Mouse (Mus musculus) forebrain, embryonic 13.5 days (tissue): ENCODE measurements at regions not wholly inside any gene's neighbourhood (a gene's known extent, or its start where the extent isn't known, plus 50 kb on each side); places are given as distances from the start of the nearest gene placed in this dataset.

ENCODE experiments used
- ATAC-seq: fragments of 200-750 bp; cut with Nextera tagmentation; 2 replicates; pipeline ENCODE4 v1.8.0; 2017
- H3K27ac ChIP-seq: fragments of 300-500 bp; sonication (generic); 2 replicates; pipeline ENCODE4 v1.5.1; 2015; ENCODE audit warnings: inconsistent platforms, mild to moderate bottlenecking, moderate library complexity
- H3K27me3 ChIP-seq: fragments of 300-500 bp; sonication (generic); 2 replicates; pipeline ENCODE4 v1.6.1; 2015; ENCODE audit warnings: mild to moderate bottlenecking, inconsistent platforms
- H3K36me3 ChIP-seq: fragments of 300-500 bp; sonication (generic); 2 replicates; pipeline ENCODE4 v1.6.1; 2015; ENCODE audit warnings: mild to moderate bottlenecking, inconsistent platforms; ENCODE audit not compliant: poor library complexity, severe bottlenecking
- H3K4me1 ChIP-seq: fragments of 300-500 bp; sonication (generic); 2 replicates; pipeline ENCODE4 v1.6.1; 2015; ENCODE audit warnings: inconsistent platforms
- H3K4me2 ChIP-seq: fragments of 300-500 bp; sonication (generic); 2 replicates; pipeline ENCODE4 v1.6.1; 2015; ENCODE audit warnings: inconsistent platforms, mild to moderate bottlenecking, moderate library complexity
- H3K4me3 ChIP-seq: fragments of 300-500 bp; sonication (generic); 2 replicates; pipeline ENCODE4 v1.5.1; 2015; ENCODE audit warnings: mild to moderate bottlenecking, inconsistent platforms
- H3K9ac ChIP-seq: fragments of 300-500 bp; sonication (generic); 2 replicates; pipeline ENCODE4 v1.6.1; 2015; ENCODE audit warnings: mild to moderate bottlenecking, inconsistent platforms
- H3K9me3 ChIP-seq: fragments of 300-500 bp; sonication (generic); replicated peaks from 2 replicates; pipeline ENCODE4 v1.6.1; 2016; ENCODE audit warnings: inconsistent platforms
- WGBS: fragments of 180-500 bp; shearing (Covaris S2); methylation state at CpG from one replicate; pipeline ENCODE4 v1.1.7; 2015; 5-methylcytosine and 5-hydroxymethylcytosine counted together

GRCm38 (mm10) chr6:94835742-94836141 lies 135.8 kb upstream of the Lrig1 start:
- WGBS, result 55% methylated on average over 2 of the region's 2 CpGs
- no peak for ATAC-seq

GRCm38 (mm10) chr6:94834551-94834950 lies 134.6 kb upstream of the Lrig1 start:
- H3K9me3 ChIP-seq, result no peaks in the 10 kb centered on the region
- WGBS, result 19% methylated on average over 1 of the region's 1 CpGs
- no peak overlapping the region for H3K9ac ChIP-seq
- H3K27me3 ChIP-seq, result no peaks in the 10 kb centered on the region
- no peak overlapping the region for H3K27ac ChIP-seq
- H3K4me3 ChIP-seq, result no peak overlapping the region
- no peak for ATAC-seq
- H3K36me3 ChIP-seq, result no peaks in the 10 kb centered on the region
- H3K4me2 ChIP-seq, result no peak overlapping the region
- no peaks in the 10 kb centered on the region for H3K4me1 ChIP-seq

More at GRCm38 (mm10) chr6:94835742-94836141, 135.8 kb upstream of the Lrig1 start:
- H3K9ac ChIP-seq, result no peak overlapping the region
- H3K27me3 ChIP-seq, result no peaks in the 10 kb centered on the region
- H3K36me3 ChIP-seq, result no peaks in the 10 kb centered on the region
- H3K4me2 ChIP-seq, result no peak overlapping the region
- no peaks in the 10 kb centered on the region for H3K4me1 ChIP-seq
- H3K27ac ChIP-seq, result no peak overlapping the region
- H3K9me3 ChIP-seq, result no peaks in the 10 kb centered on the region
- H3K4me3 ChIP-seq, result no peak overlapping the region

DNA sequence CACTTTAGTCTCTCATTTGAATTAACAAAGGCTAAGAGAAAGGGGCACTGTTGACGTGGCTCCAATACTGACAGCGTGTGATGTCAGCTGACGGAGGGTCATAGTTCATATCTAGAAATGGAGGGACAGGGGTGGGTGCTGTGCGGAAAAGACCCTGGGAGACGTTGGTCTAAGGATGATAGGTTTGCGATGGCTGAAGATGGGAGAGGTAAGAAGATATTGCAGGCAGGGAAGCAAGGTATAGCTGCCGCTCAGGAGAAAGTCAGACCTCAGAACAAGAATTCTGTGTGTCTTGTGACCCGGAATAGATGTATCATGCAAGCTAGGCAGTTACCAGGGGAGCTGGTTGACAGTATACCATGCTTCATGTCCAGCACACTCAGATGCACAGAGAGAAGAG lies 130.8 kb upstream of the Lrig1 start:
- Histone ChIP-seq H3K4me2 (no peak overlapping the region), H3K9ac (no peak overlapping the region), H3K36me3 (no peaks in the 10 kb centered on the region), H3K9me3 (no peaks in the 10 kb centered on the region), H3K27ac (no peak overlapping the region), H3K27me3 (no peaks in the 10 kb centered on the region), H3K4me1 (no peaks in the 10 kb centered on the region), H3K4me3 (no peak overlapping the region)
- no peak for ATAC-seq
- 80% methylated on average over 8 of the region's 8 CpGs for WGBS

GRCm38 (mm10) chr6:94829246-94829645 lies 129.3 kb upstream of the Lrig1 start:
- Histone ChIP-seq H3K9ac (no peak overlapping the region), H3K27ac (no peak overlapping the region), H3K27me3 (no peaks in the 10 kb centered on the region), H3K4me2 (no peak overlapping the region), H3K4me1 (no peaks in the 10 kb centered on the region), H3K4me3 (no peak overlapping the region), H3K9me3 (no peaks in the 10 kb centered on the region), H3K36me3 (no peaks in the 10 kb centered on the region)
- WGBS, result 90% methylated on average over 5 of the region's 5 CpGs
- ATAC-seq, result no peak

DNA sequence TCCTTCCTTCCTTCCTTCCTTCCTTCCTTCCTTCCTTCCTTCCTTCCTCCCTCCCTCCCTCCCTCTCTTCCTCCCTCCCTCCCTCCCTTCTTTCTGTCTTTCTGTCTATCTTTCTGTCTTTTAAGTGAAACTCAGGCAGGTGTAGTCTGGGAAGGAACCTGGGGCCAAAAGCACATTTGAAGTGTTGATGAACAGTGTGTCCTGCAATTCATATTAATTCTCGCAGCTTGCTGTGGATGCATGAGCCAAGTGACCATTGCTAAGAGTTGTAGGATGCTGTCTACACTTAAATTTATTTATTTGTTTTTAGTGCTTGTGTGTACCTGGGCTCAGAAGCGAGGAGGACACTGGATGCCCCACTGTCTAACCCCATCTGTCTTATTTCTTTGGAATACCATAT lies 126.7 kb upstream of the Lrig1 start:
- 85% methylated on average over 2 of the region's 2 CpGs for WGBS
- no peak for ATAC-seq
- H3K36me3 ChIP-seq, result no peaks in the 10 kb centered on the region
- H3K4me1 ChIP-seq, result no peaks in the 10 kb centered on the region
- no peak overlapping the region for H3K9ac ChIP-seq
- H3K27ac ChIP-seq, result no peak overlapping the region
- H3K9me3 ChIP-seq, result no peaks in the 10 kb centered on the region
- H3K4me3 ChIP-seq, result no peak overlapping the region
- no peaks in the 10 kb centered on the region for H3K27me3 ChIP-seq
- H3K4me2 ChIP-seq, result no peak overlapping the region

GRCm38 (mm10) chr6:94818220-94818619 lies 118.3 kb upstream of the Lrig1 start:
- no peak overlapping the region for H3K4me2 ChIP-seq
- 66% methylated on average over 6 of the region's 6 CpGs for WGBS
- H3K27me3 ChIP-seq, result no peaks in the 10 kb centered on the region
- H3K9ac ChIP-seq, result no peak overlapping the region
- no peak overlapping the region for H3K27ac ChIP-seq
- H3K4me1 ChIP-seq, result no peaks in the 10 kb centered on the region
- no peaks in the 10 kb centered on the region for H3K9me3 ChIP-seq
- no peak for ATAC-seq
- no peak overlapping the region for H3K4me3 ChIP-seq
- no peaks in the 10 kb centered on the region for H3K36me3 ChIP-seq

- H3K4me3 ChIP-seq, result no peak overlapping the region
- ATAC-seq, result no peak
- peaks cover 5% of the 10 kb centered on the region for H3K4me1 ChIP-seq
- H3K36me3 ChIP-seq, result no peaks in the 10 kb centered on the region
- H3K9ac ChIP-seq, result no peak overlapping the region
- no peaks in the 10 kb centered on the region for H3K27me3 ChIP-seq
- no peaks in the 10 kb centered on the region for H3K9me3 ChIP-seq
- no peak overlapping the region for H3K27ac ChIP-seq
- WGBS, result 64% methylated on average over 5 of the region's 5 CpGs
- no peak overlapping the region for H3K4me2 ChIP-seq
Observed at GRCm38 (mm10) chr6:94816161-94816560, 116.2 kb upstream of the Lrig1 start.

DNA sequence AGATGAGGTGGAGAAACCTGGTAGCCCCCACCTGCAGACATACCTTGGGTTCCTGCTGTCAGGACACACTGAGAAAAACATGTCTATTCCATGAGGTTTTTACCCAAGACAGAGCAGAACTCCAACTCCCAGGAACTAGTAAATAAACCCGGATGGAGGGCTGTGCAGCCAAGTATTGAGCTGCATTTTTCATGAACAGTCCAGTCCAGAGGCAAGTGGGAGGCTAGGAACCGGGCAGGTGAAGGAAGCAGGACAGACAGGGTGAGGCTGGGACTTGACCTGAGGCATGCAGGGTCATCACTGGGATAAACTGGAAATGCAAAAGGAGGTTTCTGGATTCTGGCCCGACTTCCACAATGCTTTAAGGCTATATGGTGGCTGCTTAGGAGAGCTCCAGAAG lies 114.8 kb upstream of the Lrig1 start:
- ATAC-seq, result no peak
- Histone ChIP-seq H3K36me3 (no peaks in the 10 kb centered on the region), H3K9me3 (no peaks in the 10 kb centered on the region), H3K4me1 (peaks cover 5% of the 10 kb centered on the region), H3K9ac (no peak overlapping the region), H3K4me2 (no peak overlapping the region), H3K27me3 (no peaks in the 10 kb centered on the region), H3K4me3 (no peak overlapping the region), H3K27ac (no peak overlapping the region)
- WGBS, result 73% methylated on average over 3 of the region's 3 CpGs

- Histone ChIP-seq H3K27me3 (no peaks in the 10 kb centered on the region), H3K9ac (no peak overlapping the region), H3K4me2 (no peak overlapping the region), H3K27ac (no peak overlapping the region), H3K9me3 (no peaks in the 10 kb centered on the region), H3K4me3 (no peak overlapping the region), H3K4me1 (peaks cover 5% of the 10 kb centered on the region), H3K36me3 (no peaks in the 10 kb centered on the region)
- 35% methylated on average over 7 of the region's 7 CpGs for WGBS
- no peak for ATAC-seq
Observed at GRCm38 (mm10) chr6:94813481-94814148, 113.7 kb upstream of the Lrig1 start.

DNA sequence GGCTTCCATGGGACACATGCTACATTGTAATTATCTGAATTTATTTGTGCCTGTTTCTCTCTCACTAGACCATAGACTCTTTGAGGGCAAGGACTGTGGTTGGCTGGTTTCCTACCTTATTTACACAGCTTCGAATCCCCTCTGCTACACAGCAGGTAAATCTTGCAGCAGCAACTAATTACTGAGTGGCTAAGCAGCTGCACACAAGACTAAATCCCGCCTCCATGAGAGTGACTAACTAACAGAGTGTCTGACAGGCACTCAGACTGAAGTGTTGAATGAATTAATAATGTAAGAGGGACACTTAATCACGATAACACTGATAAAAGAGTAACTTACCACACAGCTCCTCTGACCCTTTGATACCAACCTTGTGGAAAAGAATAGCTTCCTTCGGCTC lies 111.9 kb upstream of the Lrig1 start:
- H3K4me3 ChIP-seq, result no peak overlapping the region
- ATAC-seq, result no peak; the same call in 1 of the 2 replicates
- no peaks in the 10 kb centered on the region for H3K9me3 ChIP-seq
- no peaks in the 10 kb centered on the region for H3K36me3 ChIP-seq
- peaks cover 5% of the 10 kb centered on the region for H3K4me1 ChIP-seq
- no peaks in the 10 kb centered on the region for H3K27me3 ChIP-seq
- H3K4me2 ChIP-seq, result no peak overlapping the region
- no peak overlapping the region for H3K9ac ChIP-seq
- 3% methylated on average over 4 of the region's 4 CpGs for WGBS
- H3K27ac ChIP-seq, result no peak overlapping the region

GRCm38 (mm10) chr6:94807216-94807615 lies 107.3 kb upstream of the Lrig1 start:
- ATAC-seq, result no peak
- Histone ChIP-seq H3K27me3 (no peaks in the 10 kb centered on the region), H3K36me3 (no peaks in the 10 kb centered on the region), H3K9me3 (no peaks in the 10 kb centered on the region), H3K4me1 (peaks cover 5% of the 10 kb centered on the region), H3K4me2 (no peak overlapping the region), H3K27ac (no peak overlapping the region), H3K9ac (no peak overlapping the region), H3K4me3 (no peak overlapping the region)
- 92% methylated on average over 6 of the region's 6 CpGs for whole genome bisulfite sequencing

DNA sequence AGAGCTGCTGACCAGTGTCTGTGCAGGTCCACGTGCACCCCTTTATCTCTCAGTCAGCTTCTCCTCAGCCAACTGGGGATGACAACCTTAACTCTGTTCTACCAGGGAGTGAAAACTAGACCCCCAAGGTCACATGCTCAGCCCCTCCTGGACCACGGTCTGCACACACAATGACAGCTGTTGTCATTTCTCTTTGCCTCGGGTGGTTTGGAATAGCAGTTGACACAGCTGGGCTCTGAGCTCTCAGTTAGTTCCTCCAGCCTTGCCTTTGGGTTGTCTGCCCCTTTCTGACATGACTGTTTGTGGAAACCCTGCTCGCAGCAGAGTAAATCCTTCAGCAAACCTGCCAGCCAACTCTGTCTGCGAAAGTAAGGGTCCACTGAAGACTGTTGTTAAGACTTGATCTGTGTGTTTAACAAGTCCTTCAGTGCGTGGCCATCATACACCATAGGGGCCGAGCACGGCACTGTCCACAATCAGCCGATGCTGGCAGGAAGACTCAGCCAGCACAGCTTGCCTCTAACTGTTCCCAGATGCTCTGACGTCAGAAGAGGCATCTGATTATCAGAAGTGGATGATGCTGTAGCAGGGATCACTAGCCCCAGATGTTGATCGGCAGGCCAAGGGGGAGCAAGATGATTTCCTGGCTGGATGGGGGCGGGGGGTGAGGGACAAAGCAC lies 106.7 kb upstream of the Lrig1 start:
- Histone ChIP-seq H3K4me3 (no peak overlapping the region), H3K27ac (no peak overlapping the region), H3K36me3 (no peaks in the 10 kb centered on the region), H3K9me3 (no peaks in the 10 kb centered on the region), H3K4me1 (no peaks in the 10 kb centered on the region), H3K4me2 (no peak overlapping the region), H3K9ac (no peak overlapping the region), H3K27me3 (no peaks in the 10 kb centered on the region)
- no peak for ATAC-seq
- WGBS, result 77% methylated on average over 12 of the region's 12 CpGs

- no peaks in the 10 kb centered on the region for H3K36me3 ChIP-seq
- peaks cover 7% of the 10 kb centered on the region for H3K4me1 ChIP-seq
- H3K4me2 ChIP-seq, result no peak overlapping the region
- no peak overlapping the region for H3K27ac ChIP-seq
- WGBS, result 81% methylated on average over 6 of the region's 6 CpGs
- no peak for ATAC-seq
- H3K27me3 ChIP-seq, result no peaks in the 10 kb centered on the region
- H3K9me3 ChIP-seq, result no peaks in the 10 kb centered on the region
- H3K4me3 ChIP-seq, result no peak overlapping the region
- no peak overlapping the region for H3K9ac ChIP-seq
Observed at GRCm38 (mm10) chr6:94805685-94806084, 105.7 kb upstream of the Lrig1 start.
